Mouse (Mus musculus) heart, adult 2 months (tissue): Measurements from ENCODE around the gene Tagln2.

Experiments used
- CTCF ChIP-seq: fragments of 200-600 bp; IDR thresholded peaks from 2 replicates; pipeline ENCODE4 v1.8.1; 2022; ENCODE audit warnings: antibody characterized with exemption, mild to moderate bottlenecking, moderate library complexity
- EP300 ChIP-seq: fragments of 200-500 bp; IDR thresholded peaks from 2 replicates; pipeline ENCODE4 v1.6.1; 2011; ENCODE audit warnings: low read depth, low read length, control low read depth; ENCODE audit not compliant: insufficient read depth
- POLR2A ChIP-seq: fragments of 200-500 bp; IDR thresholded peaks from 2 replicates; pipeline ENCODE4 v1.6.1; 2011; ENCODE audit warnings: mild to moderate bottlenecking, low read depth, low read length, control low read depth; ENCODE audit not compliant: insufficient read depth

DNA sequence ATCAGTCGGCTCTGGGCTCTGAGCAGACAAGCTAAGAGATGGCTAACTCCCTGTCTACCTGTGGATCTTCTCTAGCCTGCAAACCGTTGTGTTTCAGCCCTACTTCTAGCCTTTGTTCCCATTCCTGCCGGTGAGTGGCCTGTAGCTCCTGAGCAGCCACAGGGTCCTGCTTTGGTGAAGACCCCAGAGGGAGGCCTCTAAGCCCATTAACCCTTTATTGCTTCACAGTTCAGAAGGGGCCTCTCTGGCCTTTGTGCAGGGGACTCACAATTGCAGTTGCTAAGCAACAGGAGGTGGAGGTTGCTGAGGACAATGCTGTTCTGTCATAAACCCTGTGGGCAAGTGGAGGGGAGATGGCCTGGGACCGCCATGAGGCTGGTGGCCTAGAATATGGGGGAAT, 13.6 kb upstream of the Tagln2 start:
- TF ChIP-seq POLR2A (no peak), EP300 (no peak), CTCF (no peak)
